Mouse (Mus musculus) pancreas, adult 10 weeks (tissue): ENCODE measurements around the gene Tbk1. TPM values are rescaled to one million over a fixed set of nuclear protein-coding genes. Genes with fewer than 3 reads are reported as not detected.

Experiments
- polyA plus RNA-seq: library from polyadenylated mRNA; stranded (reverse); fragments of 350-450 nt; fragmentation: Illumina TruSeq; extraction: RNeasy Lipid Tissue Mini Kit (QIAGEN cat#74804); gene quantifications from one replicate; pipeline ENCODE4 v1.2.3, GENCODE M21; 2015; ENCODE audit warnings: low read depth, low replicate concordance; ENCODE audit not compliant: insufficient read depth

Gene Tbk1
- polyA plus RNA-seq = 10.8 TPM

DNA sequence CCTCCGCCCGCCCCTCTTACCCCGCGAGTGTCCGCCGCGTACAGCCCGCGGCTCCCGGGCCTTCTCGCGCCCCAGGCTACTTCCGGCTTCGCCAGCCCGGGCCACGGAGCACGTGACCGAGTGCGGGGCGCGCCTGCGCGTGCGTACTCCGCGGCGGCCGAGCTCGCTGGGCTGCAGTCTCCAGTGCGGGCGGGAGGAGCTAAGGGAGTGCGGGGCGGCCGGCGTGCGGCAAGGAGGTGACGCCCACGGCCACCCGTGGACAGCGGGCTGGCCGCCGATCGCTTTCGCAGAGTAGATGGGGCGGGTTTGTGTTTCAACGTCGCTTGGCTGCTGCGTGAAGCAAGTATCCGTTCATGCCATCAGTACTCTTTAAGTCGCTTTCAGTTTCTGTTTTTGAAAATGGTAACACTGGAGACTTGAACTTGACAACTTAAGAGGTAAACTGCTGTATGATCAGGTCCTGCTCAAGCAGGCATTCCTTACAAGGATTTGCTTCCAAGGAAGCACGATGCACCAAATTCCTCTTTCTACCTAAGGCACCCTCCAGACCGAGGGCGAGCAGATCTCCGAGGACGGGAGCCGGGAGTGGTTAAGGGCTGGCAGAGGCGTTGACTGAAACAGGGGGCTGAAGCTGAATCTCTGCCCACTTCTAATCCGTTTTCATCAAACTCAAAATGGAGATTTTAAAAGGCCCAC is at the start of gene Tbk1:
Gene Tbk1, minus strand, starts transcription at position 113 of the 696 bp plus-strand sequence.

DNA sequence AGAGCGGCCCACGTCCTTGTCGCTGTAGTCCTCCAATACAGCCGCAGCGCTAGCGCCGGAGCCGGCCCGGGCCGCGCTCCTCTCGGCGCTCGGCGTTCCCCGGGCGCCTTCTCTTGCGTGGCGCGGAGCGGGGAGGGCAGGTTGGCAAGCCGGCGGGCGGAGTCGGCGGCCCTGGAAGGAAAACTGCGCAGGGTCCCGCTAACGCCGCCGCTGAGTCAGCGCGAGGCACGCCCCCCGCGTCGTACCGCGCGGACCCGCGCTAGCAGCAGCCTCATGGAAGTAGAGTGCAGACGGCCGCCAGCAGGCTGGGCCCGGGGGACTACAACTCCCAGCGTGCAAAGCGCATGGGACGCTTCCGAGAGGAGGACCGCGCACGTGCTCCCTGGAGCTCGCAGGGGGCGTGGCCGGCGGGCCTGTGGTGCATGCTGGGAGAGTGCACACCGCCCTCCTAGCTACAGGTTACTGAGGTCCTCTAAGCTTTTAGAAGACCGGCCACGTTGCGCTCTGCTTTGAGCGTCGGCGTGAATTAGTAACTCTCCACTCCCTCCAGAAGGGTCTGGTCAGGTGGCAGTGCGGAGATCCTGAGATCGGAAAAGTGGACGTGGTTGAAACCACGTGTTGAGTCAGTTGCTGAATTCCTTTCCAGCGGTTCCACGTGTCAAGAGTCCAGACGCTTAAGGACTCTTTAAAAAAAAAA is 39.7 kb upstream of the Tbk1 start, which contains the start of gene Xpot:
Gene Xpot, minus strand, starts transcription at position 147 of the 697 bp plus-strand sequence.

Other genes starting within 250 kb of the Tbk1 start
- gene Tbc1d30, start 235.5 kb downstream of the Tbk1 start, polyA plus RNA-seq = 3.5 TPM
- gene Gns, start 221.7 kb downstream of the Tbk1 start, polyA plus RNA-seq = 30.7 TPM
- 14.8 TPM for gene Rassf3, start 110.4 kb downstream of the Tbk1 start, polyA plus RNA-seq
- gene Xpot, start 39.5 kb upstream of the Tbk1 start, polyA plus RNA-seq = 24.4 TPM
- gene D930020B18Rik, start 54.8 kb upstream of the Tbk1 start, polyA plus RNA-seq = 0.70 TPM
- 0.85 TPM for gene BC048403, start 153.2 kb upstream of the Tbk1 start, polyA plus RNA-seq